Mouse (Mus musculus): ENCODE measurements at regions not wholly inside any gene's neighbourhood (a gene's known extent, or its start where the extent isn't known, plus 50 kb on each side); places are given as distances from the start of the nearest gene placed in this dataset.
A peak's percentile ranks its signal among the peaks of the same experiment; 100 is the strongest.
"Not testable (repeated sequence)": the region's sequence is repeated elsewhere in the genome, so short reads cannot be mapped to it uniquely, and the experiment has no call there.

DNA sequence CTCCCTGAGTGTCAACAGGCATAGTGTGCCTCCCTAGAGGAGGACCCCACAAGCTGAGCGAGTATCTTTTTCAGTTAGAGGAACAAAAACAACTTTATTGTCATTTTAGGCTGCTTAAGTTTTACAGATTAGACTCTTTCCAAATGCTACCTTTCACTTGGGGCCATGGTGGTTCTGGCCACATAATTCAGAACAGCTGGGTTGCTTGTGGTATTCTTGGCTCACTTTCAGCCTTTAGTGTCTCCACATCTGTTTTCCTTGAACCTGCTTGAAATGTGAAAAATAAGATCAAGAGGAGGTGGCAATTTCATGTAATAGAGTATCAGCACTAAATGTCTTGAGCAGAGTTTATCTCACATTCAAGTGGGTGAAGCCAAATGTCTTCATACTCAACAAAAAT, 402.7 kb upstream of the Ptger4 start:
- no peak for DNase-seq

DNA sequence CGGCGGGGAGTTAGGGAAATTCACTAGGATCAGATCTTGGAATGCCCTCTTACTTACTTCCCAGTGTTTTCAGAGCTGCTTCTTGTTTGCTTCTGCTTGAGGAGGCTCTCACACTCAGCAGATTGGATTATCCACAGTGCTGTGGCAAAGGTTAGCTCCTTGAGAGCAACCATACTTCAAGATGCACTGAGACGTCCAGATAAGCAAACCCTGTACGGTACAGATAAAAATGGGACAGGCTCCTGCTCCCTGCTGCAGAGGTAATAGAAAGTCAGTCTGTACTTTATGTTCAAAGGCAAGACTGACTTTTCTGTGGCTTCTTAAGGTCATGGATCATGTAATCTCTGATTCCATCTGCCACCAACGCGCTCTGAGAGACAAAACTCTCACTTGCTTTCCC, 414.8 kb upstream of the Ptger4 start:
- peak; percentile 32 for DNase-seq

DNA sequence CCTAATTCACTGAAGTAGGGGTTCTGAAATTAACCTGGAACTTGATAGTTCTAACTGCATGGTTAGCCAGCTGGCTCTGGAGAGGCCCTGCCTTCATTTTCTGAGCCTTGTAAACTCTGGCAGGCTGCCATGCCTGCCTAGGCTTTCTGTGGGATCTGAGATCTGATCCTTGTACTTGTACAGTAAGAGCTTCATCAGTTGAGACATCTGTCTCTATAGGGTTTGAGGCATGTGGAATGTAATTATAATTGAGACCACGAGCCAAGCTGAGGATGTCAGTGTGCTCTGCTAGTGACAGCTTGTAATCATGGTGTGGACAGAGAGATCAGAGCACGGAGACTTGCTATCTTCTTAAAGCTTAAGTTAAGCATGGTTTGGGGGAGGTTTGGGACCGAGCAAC, 416.8 kb upstream of the Ptger4 start:
- DNase-seq, result peak; percentile 3

DNA sequence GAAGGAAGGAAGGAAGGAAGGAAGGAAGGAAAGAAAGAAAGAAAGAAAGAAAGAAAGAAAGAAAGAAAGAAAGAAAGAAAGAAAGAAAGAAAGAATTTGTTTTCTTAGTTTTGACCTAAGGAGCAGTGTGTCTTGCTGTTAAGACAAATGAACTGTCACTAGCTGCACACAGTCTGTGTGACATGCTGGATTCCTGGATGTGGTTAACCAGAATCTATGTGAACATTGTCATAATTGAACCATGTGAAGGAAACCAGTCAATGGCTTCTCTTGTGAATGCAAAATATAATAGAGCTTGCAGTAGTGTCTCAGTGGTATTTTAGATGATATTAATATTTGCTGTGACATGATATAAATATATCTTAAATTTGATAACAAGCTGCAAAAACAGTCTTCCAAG, 427.8 kb upstream of the Ptger4 start:
- no peak for DNase-seq

DNA sequence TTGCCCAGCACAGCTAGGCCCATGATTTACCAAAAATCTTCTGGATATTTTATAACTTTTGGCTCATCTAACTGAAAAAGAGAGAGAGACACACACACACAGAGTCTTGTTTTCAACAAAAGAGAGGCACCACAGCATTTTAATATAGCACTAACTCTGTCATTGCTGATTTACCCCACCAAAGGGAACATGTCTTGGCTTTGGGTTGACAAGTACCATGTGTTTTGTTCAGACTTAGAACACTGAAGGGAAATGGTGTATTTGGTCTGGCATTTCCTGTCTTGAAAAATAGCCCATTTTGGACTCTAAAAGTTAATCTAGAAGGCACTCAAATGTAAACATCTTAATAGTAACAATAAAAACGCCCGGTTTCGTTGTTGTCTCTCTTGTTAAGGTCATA, 432.7 kb upstream of the Ptger4 start:
- no peak for DNase-seq

DNA sequence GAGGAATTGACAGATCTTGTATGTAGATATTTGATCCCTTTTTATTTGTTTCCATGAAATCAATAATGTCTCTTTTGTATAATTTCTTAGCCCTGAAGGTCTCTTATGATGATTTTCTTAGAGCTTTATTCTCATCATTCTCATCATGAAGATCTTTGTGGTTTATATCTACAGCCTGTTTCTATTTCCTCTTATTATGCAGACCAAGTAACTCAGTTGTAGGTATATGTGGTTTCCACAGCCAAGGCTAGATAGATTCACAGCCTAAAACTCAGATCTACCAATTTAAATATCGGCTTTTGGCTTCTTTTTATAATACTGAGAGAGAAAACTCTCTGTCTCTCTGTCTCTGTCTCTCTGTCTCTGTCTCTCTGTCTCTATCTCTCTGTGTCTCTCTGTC, 449.8 kb upstream of the Ptger4 start:
- DNase-seq, result no peak

DNA sequence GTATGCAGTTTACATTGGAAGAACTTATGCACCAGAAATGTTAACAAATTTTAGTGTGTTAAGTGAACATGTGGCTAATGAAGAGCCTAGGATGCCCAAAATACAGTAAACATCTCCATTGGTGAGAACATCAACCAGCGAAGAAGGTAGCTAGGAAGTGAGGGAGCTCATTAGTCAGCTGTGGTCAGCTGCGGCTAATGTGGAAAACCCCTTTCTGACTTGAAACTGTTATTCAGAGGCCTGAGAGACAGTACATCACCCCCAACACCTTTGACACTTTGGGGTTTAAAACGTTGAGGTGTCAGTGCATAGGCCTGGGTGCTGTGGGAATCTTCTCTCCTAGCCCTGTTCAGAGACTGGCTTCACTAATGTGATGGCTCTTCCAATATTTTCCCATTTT, 451.0 kb upstream of the Ptger4 start:
- no peak for DNase-seq

DNA sequence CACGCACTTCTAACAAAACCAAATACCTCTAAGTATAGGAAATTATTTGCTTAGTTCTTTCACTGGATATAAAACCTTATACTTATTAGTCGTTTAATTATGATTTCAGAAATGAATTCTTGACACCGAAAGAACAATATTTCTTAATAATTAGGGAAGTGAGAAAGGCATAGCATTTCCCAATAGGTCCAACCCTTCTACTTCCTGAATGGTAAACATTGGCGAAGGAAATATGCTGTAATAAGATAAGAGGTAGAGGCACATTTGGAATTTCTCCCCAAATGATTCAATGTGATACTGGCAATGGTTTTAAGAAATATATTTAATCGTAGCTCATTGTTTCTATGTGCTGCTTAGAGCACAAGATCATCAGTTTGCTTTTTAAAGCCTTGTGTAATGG, 464.5 kb upstream of the Ptger4 start:
- no peak for DNase-seq

DNA sequence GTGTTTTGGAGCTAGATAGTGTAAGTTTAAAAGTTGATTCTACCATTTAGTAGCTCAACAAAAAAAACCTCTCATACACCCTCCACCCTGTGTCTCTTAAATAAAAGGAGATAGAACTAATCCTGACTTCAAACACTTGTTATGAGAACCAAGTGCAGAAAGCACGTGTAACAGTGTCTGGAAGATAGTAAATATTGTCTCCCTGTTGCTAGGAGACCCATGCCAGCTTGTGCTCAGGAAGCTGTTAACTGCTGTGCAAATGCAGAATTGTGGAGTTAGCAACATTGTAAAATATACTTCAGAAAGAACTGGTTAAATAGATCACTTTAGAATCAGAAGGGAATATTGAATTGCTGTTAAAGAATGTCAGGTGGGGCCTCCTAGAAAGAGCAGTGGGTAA, 496.7 kb upstream of the Ptger4 start:
- no peak for DNase-seq

DNA sequence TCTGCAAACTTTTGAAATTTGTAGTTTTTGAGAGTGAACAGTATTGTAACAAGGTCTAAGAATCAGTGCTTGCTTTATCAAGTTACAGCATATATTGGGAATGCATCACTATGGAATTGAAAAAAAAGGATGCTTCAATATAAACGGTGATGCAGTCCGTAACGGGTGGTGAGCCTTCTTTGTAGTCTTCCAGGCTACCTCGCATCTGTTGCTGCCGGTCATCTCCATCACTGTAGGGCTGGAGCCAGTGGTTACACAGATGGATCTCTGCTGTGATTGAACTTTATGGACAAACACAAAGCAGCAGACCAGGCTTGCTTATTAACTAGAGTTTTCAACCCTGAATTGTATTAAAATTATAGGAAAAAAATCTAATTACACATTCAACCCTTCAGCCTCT, 499.9 kb upstream of the Ptger4 start:
- no peak for DNase-seq

DNA sequence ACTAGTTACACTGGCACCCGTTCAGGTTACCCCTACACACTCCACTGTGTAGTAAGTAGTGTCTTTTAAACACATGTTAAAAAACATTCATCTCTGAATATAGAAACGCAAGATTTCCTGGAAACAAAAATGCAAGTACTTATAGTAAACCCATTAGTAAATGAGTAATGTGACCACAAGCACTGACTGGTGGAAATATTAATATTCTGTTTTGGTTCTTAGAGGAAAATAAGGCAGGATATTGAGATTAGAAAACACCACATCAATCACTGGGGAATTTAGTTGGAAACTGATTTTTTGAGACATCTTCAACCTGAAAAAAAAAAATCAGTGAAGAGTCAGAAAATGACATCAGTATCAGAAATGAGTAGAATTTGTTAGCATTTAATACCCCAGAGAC, 514.7 kb upstream of the Ptger4 start:
- DNase-seq, result no peak

DNA sequence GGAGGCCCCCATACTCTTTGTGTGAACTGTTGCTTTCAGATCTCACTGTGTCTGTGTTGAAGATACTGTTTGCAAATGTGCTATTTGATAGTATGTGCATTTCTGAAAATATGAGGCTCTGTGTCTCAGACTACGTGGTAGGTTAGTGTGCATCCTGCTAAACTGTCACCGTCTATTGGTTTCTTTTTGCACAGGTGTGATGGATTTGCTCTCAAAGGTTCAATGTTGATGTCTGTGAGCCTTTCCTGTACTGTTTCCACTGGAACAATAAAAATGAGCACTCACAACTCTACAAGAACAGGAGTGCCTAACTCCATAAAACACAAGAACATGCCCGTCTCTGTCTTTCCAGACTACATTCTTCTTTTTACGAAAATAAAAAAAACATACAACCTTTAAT, 518.2 kb upstream of the Ptger4 start:
- DNase-seq, result no peak

DNA sequence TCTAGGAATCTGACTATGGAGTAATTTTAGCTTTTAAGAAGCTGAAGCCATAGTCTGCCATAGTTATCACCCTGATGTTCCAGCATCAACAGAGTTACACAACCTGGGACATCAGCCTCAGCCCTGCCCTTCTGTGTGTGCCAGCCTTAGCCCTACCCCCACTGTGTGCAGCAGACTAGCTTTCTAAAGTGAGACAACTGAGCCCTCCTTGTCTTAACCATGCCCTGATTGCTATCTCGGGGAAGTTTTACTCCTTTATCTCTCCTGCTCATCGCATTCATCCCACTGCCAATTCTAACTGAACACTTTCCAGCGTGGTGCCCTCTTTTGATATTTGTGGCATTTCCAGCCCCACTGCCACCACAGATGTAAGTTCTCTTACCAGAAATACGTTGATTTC, 522.5 kb upstream of the Dab2 start:
- DNase-seq, result no peak

DNA sequence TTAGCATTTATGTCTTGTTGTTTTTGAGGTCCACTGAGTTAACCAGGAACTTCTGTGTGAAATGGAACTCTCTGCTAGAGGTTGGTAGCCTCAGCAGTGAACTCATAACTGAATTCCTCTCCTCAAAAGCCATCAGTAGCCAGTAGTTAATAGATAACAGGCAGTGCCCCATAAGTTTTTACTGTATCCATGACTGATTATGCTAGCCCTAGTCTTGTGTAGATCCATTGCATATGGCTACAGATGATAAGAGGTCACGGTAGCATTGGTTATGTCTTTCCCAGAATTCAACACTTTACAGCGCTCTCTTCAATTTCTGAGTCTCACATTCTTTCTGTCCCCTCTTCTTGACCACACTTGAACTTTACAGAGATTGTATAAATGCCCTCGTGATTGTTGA, 499.7 kb upstream of the Dab2 start:
- no peak for DNase-seq

DNA sequence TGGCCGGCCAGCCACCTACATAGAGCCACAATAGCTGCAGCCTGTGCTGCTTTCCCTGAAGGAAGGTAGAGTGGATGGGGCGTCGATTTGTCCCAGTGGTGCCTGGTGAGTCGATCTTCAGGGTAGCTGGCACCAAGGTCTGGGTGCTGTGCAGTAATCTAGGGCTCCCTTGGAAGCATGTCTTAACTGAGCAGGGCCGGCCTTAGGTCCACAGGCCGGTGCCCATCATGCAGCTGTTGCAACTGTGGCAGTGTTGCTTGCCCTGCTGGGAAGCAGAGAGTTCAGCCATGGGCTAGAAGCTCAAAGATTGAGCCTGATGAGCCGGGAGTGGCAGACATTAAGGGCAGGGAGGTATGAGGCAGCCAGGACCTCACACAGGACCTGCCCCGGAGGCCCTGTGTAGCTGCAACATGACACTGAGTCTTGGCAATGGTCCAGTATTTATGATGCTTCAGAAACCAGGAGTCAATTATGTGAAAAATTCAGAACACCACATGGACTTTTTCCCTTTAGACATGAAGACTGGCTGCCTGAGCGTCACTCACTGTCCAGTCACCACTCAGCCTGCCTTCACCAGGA, 488.3 kb upstream of the Dab2 start:
- DNase-seq, result no peak

DNA sequence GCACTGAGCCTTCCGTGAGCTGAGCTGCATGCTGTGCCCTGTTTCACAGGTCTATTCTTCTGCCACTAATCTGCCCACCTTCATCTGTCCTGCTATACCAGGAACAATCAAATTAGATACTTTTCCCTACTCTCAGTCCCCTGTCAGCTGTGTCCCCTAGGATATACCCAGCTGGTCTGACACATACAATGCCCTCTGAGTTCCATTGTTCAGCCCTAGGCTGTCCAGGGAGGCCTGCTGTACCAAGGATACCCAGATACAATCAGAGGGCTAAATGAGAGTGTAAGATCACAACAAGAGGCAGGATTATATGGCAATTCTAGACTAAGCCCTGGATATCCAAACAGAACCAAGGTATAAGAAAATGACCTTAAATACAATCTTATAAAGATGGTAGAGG, 487.6 kb upstream of the Dab2 start:
- DNase-seq, result no peak

DNA sequence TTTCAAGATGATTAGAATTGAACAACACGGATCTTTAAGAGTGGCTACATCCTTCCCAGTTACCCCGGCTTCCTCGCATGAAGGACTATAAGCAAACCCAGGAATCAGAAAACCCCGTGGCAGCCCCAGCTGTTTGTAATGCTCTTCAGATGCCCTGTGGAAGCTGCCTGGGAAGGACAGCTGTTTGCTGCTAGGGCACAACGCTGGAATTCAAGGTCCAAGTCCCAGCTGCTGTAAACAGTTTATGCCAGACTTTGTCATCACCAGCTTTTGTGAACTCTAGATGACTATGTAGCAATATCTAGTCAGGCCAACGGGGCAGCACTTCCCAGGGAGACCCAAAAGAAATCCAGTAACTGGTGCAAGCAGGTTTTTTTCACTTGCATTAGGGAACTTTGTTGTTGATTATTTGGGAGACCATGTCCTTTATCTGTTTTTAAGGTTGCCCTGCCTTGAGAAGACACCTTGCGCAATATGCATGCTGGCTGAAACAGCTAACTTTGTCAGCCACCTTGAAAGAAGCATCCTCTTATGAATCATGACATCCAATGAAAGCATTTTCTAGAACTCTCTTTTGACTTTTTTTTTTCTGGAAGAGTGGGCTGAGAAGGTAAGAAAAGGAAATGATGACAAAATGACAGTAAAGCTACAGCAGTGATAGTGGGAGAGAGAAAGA, 481.5 kb upstream of the Dab2 start:
- no peak for DNase-seq

DNA sequence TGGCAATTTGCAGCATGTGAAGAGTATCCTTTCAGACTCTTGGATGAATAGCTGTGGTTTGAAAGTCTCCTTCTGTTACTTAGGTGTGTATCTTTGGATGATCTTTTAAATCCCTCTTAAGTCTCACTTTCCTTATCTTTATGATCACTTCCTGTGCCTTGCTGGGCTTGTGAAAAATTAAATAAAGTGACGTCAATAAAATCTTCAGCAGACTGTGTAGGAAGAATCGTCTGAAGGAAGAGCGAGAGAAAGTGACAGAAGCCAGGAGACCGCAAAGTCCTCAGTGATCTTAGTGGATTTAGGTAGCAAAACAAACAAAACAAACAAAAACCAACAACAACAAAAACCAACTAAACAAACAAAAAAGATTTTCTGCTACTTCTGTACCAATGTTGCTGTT, 459.6 kb upstream of the Dab2 start:
- DNase-seq, result no peak

DNA sequence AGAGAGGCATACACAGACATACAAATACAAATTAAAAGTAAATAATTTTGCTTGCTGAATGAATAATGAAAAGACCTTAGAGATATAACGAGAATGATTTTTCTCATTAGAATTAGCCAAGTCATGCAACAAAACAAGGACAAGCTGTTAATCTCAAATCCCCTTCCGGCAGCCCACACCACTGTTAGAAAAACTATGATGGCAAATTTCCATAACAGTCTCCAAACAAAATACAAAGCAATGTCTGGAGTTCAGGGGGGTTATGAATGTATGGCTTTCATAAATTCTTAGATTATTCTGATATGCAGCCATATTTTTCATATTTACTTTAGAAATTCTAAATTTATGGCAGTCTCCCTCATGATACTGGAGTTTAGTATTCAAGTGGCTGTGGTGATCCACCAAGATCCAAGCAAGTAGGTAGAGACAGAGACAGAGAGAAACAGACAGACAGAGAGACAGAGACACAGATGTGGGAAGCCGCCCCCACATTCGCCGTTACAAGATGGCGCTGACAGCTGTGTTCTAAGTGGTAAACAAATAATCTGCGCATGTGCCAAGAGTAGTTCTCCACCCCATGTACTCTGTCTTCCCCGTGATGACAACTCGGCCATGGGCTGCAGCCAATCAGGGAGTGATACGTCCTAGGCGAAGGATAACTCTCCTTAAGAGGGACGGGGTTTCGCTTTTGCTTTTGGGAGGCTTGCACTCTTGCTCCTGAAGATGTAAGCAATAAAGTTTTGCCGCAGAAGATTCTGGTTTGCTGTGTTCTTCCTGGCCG, 458.0 kb upstream of the Dab2 start:
- DNase-seq, result not testable (repeated sequence)

DNA sequence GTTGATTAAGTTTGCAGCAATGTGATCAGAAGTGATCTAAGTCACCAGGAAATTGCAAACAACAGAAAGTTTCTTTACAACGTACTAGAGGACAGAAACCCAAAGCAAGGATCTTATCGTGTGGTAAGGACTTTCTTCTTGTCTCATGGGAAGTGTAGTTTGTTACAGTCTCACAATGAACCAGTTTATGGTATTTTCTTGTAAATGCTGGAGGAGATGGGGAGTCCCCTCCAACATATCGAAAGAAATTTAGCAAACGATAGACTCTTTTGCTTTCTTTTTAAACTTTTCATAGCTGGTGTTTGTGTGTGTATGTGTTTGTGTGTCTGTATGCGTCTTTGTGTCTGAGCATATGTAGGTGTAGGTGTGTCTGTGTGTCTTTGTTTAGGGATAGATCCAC, 453.0 kb upstream of the Dab2 start:
- no peak for DNase-seq

DNA sequence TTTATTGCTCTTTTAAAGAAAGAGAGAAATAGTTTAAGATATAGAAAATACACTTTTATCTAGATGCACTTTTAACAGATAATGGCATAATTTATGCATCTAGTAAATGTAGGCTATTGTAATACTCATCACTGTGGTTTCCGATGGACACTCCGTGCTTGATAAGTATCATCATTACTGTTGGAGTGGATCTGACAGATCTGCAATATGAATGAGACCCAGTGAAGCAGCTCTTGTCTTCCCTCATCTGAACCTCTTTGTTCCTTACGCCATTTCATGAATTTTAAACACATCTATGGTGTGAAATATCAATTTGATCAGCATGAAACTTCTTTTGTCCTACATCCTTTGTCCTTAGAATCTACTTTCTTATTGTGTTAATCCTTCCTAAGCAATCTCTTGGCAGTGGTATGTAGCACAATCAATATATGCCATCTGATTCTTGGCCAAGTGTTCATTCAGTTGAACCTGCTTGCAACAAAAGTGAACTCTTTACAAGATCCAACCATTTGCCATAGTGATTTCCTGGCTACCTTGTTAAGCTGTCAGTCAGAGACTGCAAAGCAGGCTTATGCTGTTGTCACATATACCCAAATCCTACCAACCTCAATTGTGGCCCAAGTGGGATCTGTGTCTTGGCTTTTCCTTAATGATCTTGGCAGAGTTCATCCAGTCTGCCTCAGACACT, 452.0 kb upstream of the Dab2 start:
- no peak for DNase-seq

DNA sequence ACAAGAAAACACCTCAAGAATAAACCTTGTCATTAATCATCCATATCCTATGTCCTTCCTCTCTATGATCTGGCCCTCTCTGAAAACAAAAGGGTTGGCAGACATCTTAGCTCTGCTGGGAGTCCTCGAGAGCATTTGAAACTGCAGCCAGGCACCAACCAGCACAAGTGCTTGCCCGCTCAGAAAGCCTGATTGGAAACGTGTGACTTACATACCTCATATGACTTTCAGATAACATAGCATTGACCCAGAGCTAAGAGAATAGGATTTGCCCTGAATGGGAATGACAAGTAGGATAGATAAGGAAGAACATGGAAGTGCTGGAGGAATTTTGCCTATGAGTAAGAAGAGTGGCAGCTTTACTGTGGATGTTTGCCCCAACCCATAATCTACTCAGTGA, 447.1 kb upstream of the Dab2 start:
- no peak for DNase-seq

DNA sequence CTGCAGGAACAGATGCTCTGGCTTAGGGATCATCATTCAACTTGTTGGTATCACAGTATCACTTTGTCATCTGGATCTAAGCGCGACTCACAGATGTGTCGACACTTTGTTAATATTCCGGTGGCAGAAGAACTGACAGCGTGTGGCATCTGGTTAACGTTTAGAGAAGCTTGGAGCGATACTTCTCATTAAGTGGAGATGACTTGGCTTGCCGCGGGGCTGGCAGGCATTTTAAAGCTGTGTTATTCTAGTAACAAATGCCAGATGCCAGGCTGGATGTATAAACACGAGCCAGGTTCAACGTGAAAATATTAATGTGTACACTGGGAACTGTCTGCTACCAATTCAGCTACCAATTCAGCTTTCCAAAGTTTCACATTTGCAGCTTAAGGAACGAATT, 430.3 kb upstream of the Dab2 start:
- DNase-seq, result no peak

DNA sequence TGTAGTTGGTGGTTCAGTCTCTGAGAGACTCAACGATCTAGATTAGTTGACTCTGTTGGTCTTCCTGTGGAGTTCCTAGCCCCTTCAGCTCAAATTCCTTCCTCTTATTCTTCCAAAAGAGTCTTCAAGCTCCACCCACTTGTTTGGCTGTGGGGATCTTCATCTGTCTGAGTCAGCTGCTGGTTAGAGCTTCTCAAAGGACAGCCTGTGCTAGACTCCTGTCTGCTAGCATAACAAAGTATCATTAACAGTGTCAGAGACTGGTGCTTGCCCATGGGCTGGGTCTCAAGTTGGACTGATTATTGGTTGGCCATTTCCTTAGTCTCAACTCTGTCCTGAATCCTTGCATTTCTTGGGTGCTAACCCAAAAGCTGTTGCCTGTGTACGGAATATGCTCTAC, 429.7 kb upstream of the Dab2 start:
- no peak for DNase-seq

Measured in liver (tissue).